Mouse (Mus musculus) c-Kit-positive CD71-positive TER-119-positive erythroid progenitor cells, embryonic 14.5 days (primary cell): ENCODE measurements at regions not wholly inside any gene's neighbourhood (a gene's known extent, or its start where the extent isn't known, plus 50 kb on each side); places are given as distances from the start of the nearest gene placed in this dataset.

ENCODE experiments used
- DNase-seq: peaks from one replicate; pipeline ENCODE4 v3.0.0-alpha.2; 2013; ENCODE audit warnings: low spot score

- no peak for DNase-seq
Measured at GRCm38 (mm10) chr4:64599222-64599621, 524.8 kb upstream of the Pappa start.

GRCm38 (mm10) chr4:64622771-64623170 is 501.2 kb upstream of the Pappa start:
- no peak for DNase-seq

- no peak for DNase-seq
Measured at GRCm38 (mm10) chr4:64632189-64632588, 491.8 kb upstream of the Pappa start.

- no peak for DNase-seq
Measured at GRCm38 (mm10) chr4:64635256-64635962, 488.6 kb upstream of the Pappa start.

- no peak for DNase-seq
Measured at GRCm38 (mm10) chr4:64640056-64640455, 483.9 kb upstream of the Pappa start.

GRCm38 (mm10) chr4:64640976-64641375 is 483.0 kb upstream of the Pappa start:
- DNase-seq, result no peak

- no peak for DNase-seq
Measured at GRCm38 (mm10) chr4:64645141-64645540, 478.8 kb upstream of the Pappa start.

- no peak for DNase-seq
Measured at GRCm38 (mm10) chr4:64654157-64654556, 469.8 kb upstream of the Pappa start.

GRCm38 (mm10) chr4:64655534-64655933 is 468.4 kb upstream of the Pappa start:
- no peak for DNase-seq

- no peak for DNase-seq
Measured at GRCm38 (mm10) chr4:64663722-64664121, 460.3 kb upstream of the Pappa start.

- no peak for DNase-seq
Measured at GRCm38 (mm10) chr4:64667998-64668397, 456.0 kb upstream of the Pappa start.

- no peak for DNase-seq
Measured at GRCm38 (mm10) chr4:64669722-64670121, 454.3 kb upstream of the Pappa start.

GRCm38 (mm10) chr4:64676438-64676837 is 447.5 kb upstream of the Pappa start:
- no peak for DNase-seq

- DNase-seq, result no peak
Measured at GRCm38 (mm10) chr4:64676881-64677280, 447.1 kb upstream of the Pappa start.

- DNase-seq, result no peak
Measured at GRCm38 (mm10) chr4:64684654-64685053, 439.3 kb upstream of the Pappa start.

- no peak for DNase-seq
Measured at GRCm38 (mm10) chr4:64696134-64696533, 427.8 kb upstream of the Pappa start.

GRCm38 (mm10) chr4:64723296-64723695 is 400.7 kb upstream of the Pappa start:
- DNase-seq, result no peak

GRCm38 (mm10) chr4:64724851-64725250 is 399.1 kb upstream of the Pappa start:
- DNase-seq, result no peak

GRCm38 (mm10) chr4:64755986-64756385 is 368.0 kb upstream of the Pappa start:
- no peak for DNase-seq

GRCm38 (mm10) chr4:64768610-64769009 is 355.4 kb upstream of the Pappa start:
- DNase-seq, result no peak

- no peak for DNase-seq
Measured at GRCm38 (mm10) chr4:64803886-64804285, 320.1 kb upstream of the Pappa start.

GRCm38 (mm10) chr4:64804996-64805395 is 319.0 kb upstream of the Pappa start:
- DNase-seq, result no peak

GRCm38 (mm10) chr4:64807148-64807547 is 316.8 kb upstream of the Pappa start:
- DNase-seq, result no peak

- DNase-seq, result no peak
Measured at GRCm38 (mm10) chr4:64811974-64812373, 312.0 kb upstream of the Pappa start.
